8 mouse cellular contexts compared by ENCODE assay signal in the genomic region with DNA sequence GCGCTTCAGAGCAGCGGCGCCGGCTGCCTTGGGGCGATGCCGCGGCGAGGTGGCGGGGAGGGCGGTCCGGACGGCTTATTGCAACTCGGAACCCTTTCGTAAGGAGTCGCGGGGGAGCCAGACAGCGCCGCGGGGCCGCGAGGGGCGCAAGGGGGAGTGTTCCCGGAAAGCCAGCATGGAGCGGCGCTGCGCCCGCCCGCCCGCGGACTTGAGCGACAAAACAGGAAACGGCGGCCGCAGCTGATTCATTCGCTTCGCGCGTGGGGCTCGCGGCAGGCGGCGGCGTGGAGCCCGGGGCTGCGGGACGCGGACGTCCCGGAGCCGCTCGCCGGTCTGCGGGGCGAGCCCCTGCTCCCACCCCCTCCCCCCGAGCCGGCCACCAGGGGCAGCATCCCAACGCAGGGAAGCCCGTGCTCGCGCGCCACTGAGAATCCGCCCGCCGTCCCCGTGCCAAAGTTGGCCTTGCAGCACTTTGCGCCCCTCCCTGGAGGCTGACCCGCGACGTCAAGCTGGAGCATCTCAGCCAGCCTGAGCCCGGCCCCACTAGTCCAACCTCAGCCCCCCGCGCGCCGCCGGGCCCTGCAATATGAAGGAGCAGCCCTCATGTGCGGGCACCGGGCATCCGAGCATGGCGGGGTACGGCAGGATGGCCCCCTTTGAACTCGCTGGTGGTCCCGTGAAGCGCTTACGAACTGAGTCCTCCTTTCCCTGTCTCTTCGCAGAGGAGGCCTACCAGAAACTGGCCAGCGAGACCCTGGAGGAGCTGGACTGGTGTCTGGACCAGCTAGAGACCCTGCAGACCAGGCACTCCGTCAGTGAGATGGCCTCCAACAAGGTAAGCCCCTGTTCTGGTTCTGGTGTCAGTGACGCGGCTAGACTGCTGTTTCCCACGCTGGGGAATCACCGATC.
DNase-seq lines count a peak whose midpoint lies in the region; ATAC-seq and TF ChIP-seq lines count a peak whose summit lies in the region.

No protein-coding gene starts in this region.

- peak; percentile 84 for DNase-seq in MN1 (ENCODE audit: low spot score)
- peak; percentile 69 to 70 for DNase-seq in cerebellum, adult 18-20 months
- DNase-seq in forebrain, postnatal 0 days, result peak; percentile 76
- DNase-seq in layer of hippocampus, postnatal 25 days (ENCODE audit: extremely low spot score in 1 of 2, low spot score in 1 of 2), result peak; percentile 54 to 59
- DNase-seq in lung, postnatal 10 days, result peak; percentile 88
- peak; percentile 53 for DNase-seq in ovary, postnatal 10 days (ENCODE audit: low spot score)
- DNase-seq in thymus, postnatal 14 days, result peak; percentile 92

- peak overlapping the region; percentile 84 for H3K9ac ChIP-seq in forebrain, postnatal 0 days

- H3K36me3 ChIP-seq in forebrain, postnatal 0 days (ENCODE audit: insufficient read depth), result no peaks in the 10 kb centered on the region

- H3K27ac ChIP-seq in forebrain, postnatal 0 days (ENCODE audit: low read depth, low read length), result peak overlapping the region; percentile 75

- H3K4me2 ChIP-seq in forebrain, postnatal 0 days (ENCODE audit: low read depth), result peak overlapping the region; percentile 95

- WGBS in forebrain, postnatal 0 days, result under 1% methylated on average over 78 of the region's 91 CpGs

- ATAC-seq in forebrain, postnatal 0 days, result peak; percentile 84
- peak; percentile 38 to 54 for ATAC-seq in hematopoietic stem cell, adult 5-6 weeks (replicated peaks in 1 of 2; ENCODE audit: insufficient read depth in 1 of 2, low FRiP score in 2 of 2, low TSS enrichment in 1 of 2, low read depth in 1 of 2, poor library complexity in 2 of 2, severe bottlenecking in 2 of 2)

- no peaks in the 10 kb centered on the region for H3K9me3 ChIP-seq in forebrain, postnatal 0 days (ENCODE audit: low read length)

- H3K27me3 ChIP-seq in forebrain, postnatal 0 days (ENCODE audit: insufficient read depth, low read length), result no peaks in the 10 kb centered on the region

- peak; percentile 49 for TF ChIP-seq CTCF in forebrain, postnatal 0 days (IDR thresholded peaks at IDR 0.05; ENCODE audit: low read depth)

- H3K4me3 ChIP-seq in forebrain, postnatal 0 days (ENCODE audit: low read depth, low read length), result peak overlapping the region; percentile 72

- peaks cover 20% of the 10 kb centered on the region for H3K4me1 ChIP-seq in forebrain, postnatal 0 days (ENCODE audit: insufficient read depth)

Comparison
In these comparisons a context has a peak if more than half of its experiments do, and no peak if none do; other contexts are left out.
1. Peak in every context shown above with its lines: DNase-seq, ATAC-seq, H3K4me3 ChIP-seq and H3K27ac ChIP-seq.